Mouse (Mus musculus) limb, embryonic 14.5 days (tissue): ENCODE data around the gene Prrc2b. TPM values are rescaled to one million over a fixed set of nuclear protein-coding genes. Genes with fewer than 3 reads are reported as not detected.

ENCODE experiments used
- ATAC-seq: fragments of 200-750 bp; cut with Nextera tagmentation; 2 replicates; pipeline ENCODE4 v1.8.0; 2017; ENCODE audit warnings: low read depth, moderate number of reproducible peaks, moderate TSS enrichment; ENCODE audit not compliant: low FRiP score
- DNase-seq: peaks from one replicate; pipeline ENCODE4 v3.0.0-alpha.2; 2015; ENCODE audit warnings: low spot score
- H3K27ac ChIP-seq: fragments of 300-500 bp; sonication (generic); replicated peaks from 2 replicates; pipeline ENCODE4 v1.5.1; 2014; ENCODE audit warnings: low read depth, mild to moderate bottlenecking, low read length, moderate library complexity, mixed read lengths
- H3K27me3 ChIP-seq: fragments of 300-500 bp; sonication (generic); 2 replicates; pipeline ENCODE4 v1.6.1; 2014; ENCODE audit warnings: low read length, mixed read lengths; ENCODE audit not compliant: control insufficient read depth, insufficient read depth
- H3K36me3 ChIP-seq: fragments of 300-500 bp; sonication (generic); 2 replicates; pipeline ENCODE4 v1.6.1; 2014; ENCODE audit warnings: mild to moderate bottlenecking, low read length, moderate library complexity, mixed read lengths; ENCODE audit not compliant: control insufficient read depth, insufficient read depth
- H3K4me1 ChIP-seq: fragments of 300-500 bp; sonication (generic); 2 replicates; pipeline ENCODE4 v1.6.1; 2014; ENCODE audit warnings: antibody characterized with exemption, low read length, mixed read lengths; ENCODE audit not compliant: control insufficient read depth, insufficient read depth
- H3K4me2 ChIP-seq: fragments of 300-500 bp; sonication (generic); replicated peaks from 2 replicates; pipeline ENCODE4 v1.6.1; 2014; ENCODE audit warnings: low read depth, mild to moderate bottlenecking, low read length, moderate library complexity; ENCODE audit not compliant: severe bottlenecking
- H3K4me3 ChIP-seq: fragments of 300-500 bp; sonication (generic); replicated peaks from 2 replicates; pipeline ENCODE4 v1.5.1; 2014; ENCODE audit warnings: low read length
- H3K9ac ChIP-seq: fragments of 300-500 bp; sonication (generic); 2 replicates; pipeline ENCODE4 v1.6.1; 2014; ENCODE audit warnings: mild to moderate bottlenecking, low read depth, low read length, moderate library complexity; ENCODE audit not compliant: severe bottlenecking
- H3K9me3 ChIP-seq: fragments of 300-500 bp; sonication (generic); 2 replicates; pipeline ENCODE4 v1.6.1; 2016; ENCODE audit warnings: low read length; ENCODE audit not compliant: control insufficient read depth
- POLR2A ChIP-seq: fragments of 200-500 bp; IDR thresholded peaks from 2 replicates; pipeline ENCODE4 v1.8.0; 2012; ENCODE audit warnings: inconsistent platforms, mild to moderate bottlenecking, moderate library complexity, borderline replicate concordance; ENCODE audit not compliant: insufficient read depth, insufficient read length; ENCODE audit errors: extremely low read depth
- WGBS: fragments of 180-500 bp; shearing (Covaris S2); extraction: QIAGEN DNeasy Blood & Tissue Kit; methylation state at CpG from one replicate; pipeline ENCODE4 v1.1.7; 2014; 5-methylcytosine and 5-hydroxymethylcytosine counted together
- polyA plus RNA-seq, 2 experiments: library from polyadenylated mRNA; depleted of rRNA in 1 of 2; stranded (reverse) in 1 of 2; unstranded in 1 of 2; fragments of >200 nt; fragmentation: Nextera tagmentation in 1 of 2; extraction: Ambion mirVana in 1 of 2; gene quantifications; 2 replicates each; pipeline versions ENCODE4 v1.2.1 to v1.2.3; 2012 to 2014

Prrc2b gene
- polyA plus RNA-seq, 2 experiments = 74.6 to 78.2 TPM

- H3K4me1 ChIP-seq = no peaks in the 10 kb centered on the region
- H3K4me2 ChIP-seq = no peak overlapping the region
- H3K4me3 ChIP-seq = no peak overlapping the region
- no peak for DNase-seq
- H3K9me3 ChIP-seq = no peaks in the 10 kb centered on the region
- H3K27me3 ChIP-seq = no peaks in the 10 kb centered on the region
- no peaks in the 10 kb centered on the region for H3K36me3 ChIP-seq
- WGBS = 71% methylated on average over 5 of the region's 5 CpGs
- ATAC-seq = no peak
- H3K27ac ChIP-seq = no peak overlapping the region
- TF ChIP-seq POLR2A = no peak
- no peak overlapping the region for H3K9ac ChIP-seq
Measured at GRCm38 (mm10) chr2:32146617-32147162, 4.2 kb upstream of the Prrc2b start.

GRCm38 (mm10) chr2:32150135-32150534, 747 bp upstream of the Prrc2b start:
- Histone ChIP-seq H3K4me1 (peaks cover 30% of the 10 kb centered on the region), H3K4me3 (peak overlapping the region; percentile 79), H3K9me3 (no peaks in the 10 kb centered on the region), H3K27ac (peak overlapping the region; percentile 99), H3K27me3 (no peaks in the 10 kb centered on the region), H3K9ac (peak overlapping the region; percentile 99), H3K4me2 (peak overlapping the region; percentile 96), H3K36me3 (no peaks in the 10 kb centered on the region)
- ATAC-seq (no peak), DNase-seq (no peak)
- TF ChIP-seq POLR2A = no peak
- 9% methylated on average over 1 of the region's 1 CpGs for WGBS

- peaks cover 34% of the 10 kb centered on the region for H3K4me1 ChIP-seq
- ATAC-seq = no peak; the same call in 1 of the 2 replicates
- WGBS = 5% methylated on average over 7 of the region's 7 CpGs
Measured at GRCm38 (mm10) chr2:32150562-32150923, 339 bp upstream of the Prrc2b start.

GRCm38 (mm10) chr2:32151660-32152366, 931 bp downstream of the Prrc2b start:
- Histone ChIP-seq H3K4me2 (peak overlapping the region; percentile 96), H3K9me3 (no peaks in the 10 kb centered on the region)

More at GRCm38 (mm10) chr2:32150562-32150923, 339 bp upstream of the Prrc2b start:
- Histone ChIP-seq H3K9me3 (no peaks in the 10 kb centered on the region), H3K9ac (peak overlapping the region; percentile 99), H3K4me2 (peak overlapping the region; percentile 96), H3K27me3 (no peaks in the 10 kb centered on the region), H3K36me3 (no peaks in the 10 kb centered on the region), H3K4me3 (peak overlapping the region; percentile 79), H3K27ac (peak overlapping the region; percentile 99)
- DNase-seq = no peak
- no peak for TF ChIP-seq POLR2A

GRCm38 (mm10) chr2:32152367-32153034, 1.6 kb downstream of the Prrc2b start:
- peak overlapping the region; percentile 79 for H3K4me3 ChIP-seq
- no peaks in the 10 kb centered on the region for H3K36me3 ChIP-seq
- no peak for DNase-seq
- peaks cover 53% of the 10 kb centered on the region for H3K4me1 ChIP-seq
- H3K27me3 ChIP-seq = no peaks in the 10 kb centered on the region
- peak overlapping the region; percentile 99 for H3K9ac ChIP-seq
- WGBS = 10% methylated on average over 12 of the region's 12 CpGs
- H3K4me2 ChIP-seq = peak overlapping the region; percentile 96
- no peak for TF ChIP-seq POLR2A
- no peak for ATAC-seq
- peak overlapping the region; percentile 99 for H3K27ac ChIP-seq
- H3K9me3 ChIP-seq = no peaks in the 10 kb centered on the region

More at GRCm38 (mm10) chr2:32151660-32152366, 931 bp downstream of the Prrc2b start:
- Histone ChIP-seq H3K4me1 (peaks cover 46% of the 10 kb centered on the region), H3K36me3 (no peaks in the 10 kb centered on the region), H3K9ac (peak overlapping the region; percentile 99), H3K4me3 (peak overlapping the region; percentile 79), H3K27ac (peak overlapping the region; percentile 99), H3K27me3 (no peaks in the 10 kb centered on the region)
- no peak for TF ChIP-seq POLR2A
- 1% methylated on average over 22 of the region's 22 CpGs for WGBS
- ATAC-seq = no peak
- no peak for DNase-seq
